Mouse (Mus musculus) heart, embryonic 16.5 days (tissue): ENCODE results near the gene Olah. TPM values are rescaled to one million over a fixed set of nuclear protein-coding genes. Genes with fewer than 3 reads are reported as not detected.

ENCODE experiments used
- ATAC-seq: fragments of 200-750 bp; cut with Nextera tagmentation; replicated peaks from 2 replicates; pipeline ENCODE4 v1.8.0; 2017; ENCODE audit warnings: moderate number of reproducible peaks; ENCODE audit not compliant: insufficient read depth, low FRiP score; ENCODE audit errors: extremely low read depth
- H3K27ac ChIP-seq: fragments of 300-500 bp; sonication (generic); 2 replicates; pipeline ENCODE4 v1.5.1; 2014; ENCODE audit warnings: mild to moderate bottlenecking, low read length, control low read depth, moderate library complexity
- H3K27me3 ChIP-seq: fragments of 300-500 bp; sonication (generic); 2 replicates; pipeline ENCODE4 v1.6.1; 2014; ENCODE audit warnings: low read length, mixed read lengths; ENCODE audit not compliant: control insufficient read depth, insufficient read depth
- H3K36me3 ChIP-seq: fragments of 300-500 bp; sonication (generic); 2 replicates; pipeline ENCODE4 v1.6.1; 2014; ENCODE audit not compliant: control insufficient read depth, insufficient read depth
- H3K4me1 ChIP-seq: fragments of 300-500 bp; sonication (generic); 2 replicates; pipeline ENCODE4 v1.6.1; 2014; ENCODE audit warnings: low read length, mixed read lengths; ENCODE audit not compliant: control insufficient read depth, insufficient read depth
- H3K4me2 ChIP-seq: fragments of 300-500 bp; sonication (generic); 2 replicates; pipeline ENCODE4 v1.6.1; 2014; ENCODE audit warnings: low read depth, mild to moderate bottlenecking, control low read depth, low read length
- H3K4me3 ChIP-seq: fragments of 300-500 bp; sonication (generic); 2 replicates; pipeline ENCODE4 v1.5.1; 2014; ENCODE audit warnings: mild to moderate bottlenecking, control low read depth, low read length
- H3K9ac ChIP-seq: fragments of 300-500 bp; sonication (generic); 2 replicates; pipeline ENCODE4 v1.6.1; 2014; ENCODE audit warnings: low read length, control low read depth
- H3K9me3 ChIP-seq: fragments of 300-500 bp; sonication (generic); replicated peaks from 2 replicates; pipeline ENCODE4 v1.6.1; 2016; ENCODE audit warnings: low read length; ENCODE audit not compliant: control insufficient read depth
- WGBS: fragments of 180-500 bp; shearing (Covaris S2); extraction: QIAGEN DNeasy Blood & Tissue Kit; methylation state at CpG from one replicate; pipeline ENCODE4 v1.1.7; 2014; 5-methylcytosine and 5-hydroxymethylcytosine counted together
- polyA plus RNA-seq: library from polyadenylated mRNA; unstranded; fragments of >200 nt; fragmentation: Nextera tagmentation; extraction: Ambion mirVana; gene quantifications from 2 replicates; pipeline ENCODE4 v1.2.1, GENCODE M21; 2015

Gene Olah
- polyA plus RNA-seq, 1 experiment from 2014 or later, result not detected

GRCm38 (mm10) chr2:3361067-3361466, 35.9 kb downstream of the Olah start:
- Histone ChIP-seq H3K9me3 (no peaks in the 10 kb centered on the region), H3K4me3 (no peak overlapping the region), H3K36me3 (no peaks in the 10 kb centered on the region), H3K4me1 (no peaks in the 10 kb centered on the region), H3K27ac (no peak overlapping the region), H3K9ac (no peak overlapping the region), H3K4me2 (no peak overlapping the region), H3K27me3 (peaks cover 3% of the 10 kb centered on the region; the same call in 1 of the 2 replicates)
- no peak for ATAC-seq
- 77% methylated on average over 3 of the region's 3 CpGs for WGBS

GRCm38 (mm10) chr2:3357887-3358286, 39.1 kb downstream of the Olah start:
- Histone ChIP-seq H3K27ac (no peak overlapping the region), H3K27me3 (no peaks in the 10 kb centered on the region), H3K9me3 (no peaks in the 10 kb centered on the region), H3K9ac (no peak overlapping the region), H3K36me3 (no peaks in the 10 kb centered on the region), H3K4me1 (no peaks in the 10 kb centered on the region), H3K4me3 (no peak overlapping the region), H3K4me2 (no peak overlapping the region)
- 79% methylated on average over 3 of the region's 3 CpGs for WGBS
- ATAC-seq, result no peak

GRCm38 (mm10) chr2:3356311-3356710, 40.7 kb downstream of the Olah start:
- Histone ChIP-seq H3K4me2 (no peak overlapping the region), H3K4me1 (no peaks in the 10 kb centered on the region), H3K9me3 (no peaks in the 10 kb centered on the region), H3K4me3 (no peak overlapping the region), H3K9ac (no peak overlapping the region), H3K27ac (no peak overlapping the region), H3K27me3 (no peaks in the 10 kb centered on the region), H3K36me3 (no peaks in the 10 kb centered on the region)
- ATAC-seq, result no peak
- WGBS, result 63% methylated on average over 3 of the region's 3 CpGs

- WGBS, result 85% methylated on average over 8 of the region's 8 CpGs
- no peak for ATAC-seq
Observed at GRCm38 (mm10) chr2:3355793-3356192, 41.2 kb downstream of the Olah start.

GRCm38 (mm10) chr2:3353160-3353559, 43.9 kb downstream of the Olah start:
- H3K27ac ChIP-seq, result no peak overlapping the region
- no peak overlapping the region for H3K4me2 ChIP-seq
- no peak for ATAC-seq

More at GRCm38 (mm10) chr2:3355793-3356192, 41.2 kb downstream of the Olah start:
- Histone ChIP-seq H3K9ac (no peak overlapping the region), H3K36me3 (no peaks in the 10 kb centered on the region), H3K27ac (no peak overlapping the region), H3K4me2 (no peak overlapping the region), H3K9me3 (no peaks in the 10 kb centered on the region), H3K4me3 (no peak overlapping the region), H3K4me1 (no peaks in the 10 kb centered on the region), H3K27me3 (no peaks in the 10 kb centered on the region)

GRCm38 (mm10) chr2:3348919-3349318, 48.1 kb downstream of the Olah start:
- H3K4me3 ChIP-seq, result no peak overlapping the region
- no peaks in the 10 kb centered on the region for H3K36me3 ChIP-seq
- H3K4me2 ChIP-seq, result no peak overlapping the region
- 13% methylated on average over 3 of the region's 3 CpGs for WGBS
- ATAC-seq, result no peak
- H3K4me1 ChIP-seq, result no peaks in the 10 kb centered on the region
- no peaks in the 10 kb centered on the region for H3K9me3 ChIP-seq
- no peak overlapping the region for H3K9ac ChIP-seq
- peaks cover 2% of the 10 kb centered on the region; the same call in 1 of the 2 replicates for H3K27me3 ChIP-seq
- H3K27ac ChIP-seq, result no peak overlapping the region

More at GRCm38 (mm10) chr2:3353160-3353559, 43.9 kb downstream of the Olah start:
- Histone ChIP-seq H3K4me1 (no peaks in the 10 kb centered on the region), H3K9ac (no peak overlapping the region), H3K9me3 (no peaks in the 10 kb centered on the region), H3K4me3 (no peak overlapping the region), H3K36me3 (no peaks in the 10 kb centered on the region), H3K27me3 (no peaks in the 10 kb centered on the region)

GRCm38 (mm10) chr2:3348422-3348821, 48.6 kb downstream of the Olah start:
- H3K36me3 ChIP-seq, result no peaks in the 10 kb centered on the region
- no peak for ATAC-seq
- no peak overlapping the region for H3K9ac ChIP-seq
- WGBS, result 77% methylated on average over 4 of the region's 4 CpGs
- H3K27ac ChIP-seq, result no peak overlapping the region
- H3K9me3 ChIP-seq, result no peaks in the 10 kb centered on the region
- H3K4me3 ChIP-seq, result no peak overlapping the region
- no peaks in the 10 kb centered on the region for H3K4me1 ChIP-seq
- H3K27me3 ChIP-seq, result peaks cover 2% of the 10 kb centered on the region; the same call in 1 of the 2 replicates
- no peak overlapping the region for H3K4me2 ChIP-seq

- Histone ChIP-seq H3K9me3 (no peaks in the 10 kb centered on the region), H3K9ac (peak within 1 kb of the TSS; percentile 9), H3K27ac (no peak within 1 kb of the TSS), H3K27me3 (no peaks in the 10 kb centered on the region), H3K36me3 (no peaks in the 10 kb centered on the region), H3K4me2 (peak within 1 kb of the TSS; percentile 66), H3K4me3 (peak within 1 kb of the TSS; percentile 50), H3K4me1 (peaks cover 17% of the 10 kb centered on the region)
- no peak for ATAC-seq
- 4% methylated on average over 20 of the region's 20 CpGs for WGBS
Observed at GRCm38 (mm10) chr2:3335611-3336301, 61.3 kb downstream of the Olah start, which contains the start of gene Acbd7. Acbd7 (plus strand) TSS chr2:3336168.

GRCm38 (mm10) chr2:3333761-3334160, 63.2 kb downstream of the Olah start:
- ATAC-seq, result no peak
- 85% methylated on average over 12 of the region's 12 CpGs for WGBS
- no peak overlapping the region for H3K27ac ChIP-seq

More at GRCm38 (mm10) chr2:3333761-3334160, 63.2 kb downstream of the Olah start:
- Histone ChIP-seq H3K9me3 (no peaks in the 10 kb centered on the region), H3K4me2 (no peak overlapping the region), H3K9ac (no peak overlapping the region), H3K27me3 (no peaks in the 10 kb centered on the region), H3K36me3 (peaks cover 6% of the 10 kb centered on the region), H3K4me3 (no peak overlapping the region), H3K4me1 (peaks cover 18% of the 10 kb centered on the region)
